Mouse (Mus musculus): ENCODE measurements at regions not wholly inside any gene's neighbourhood (a gene's known extent, or its start where the extent isn't known, plus 50 kb on each side); places are given as distances from the start of the nearest gene placed in this dataset.

DNA sequence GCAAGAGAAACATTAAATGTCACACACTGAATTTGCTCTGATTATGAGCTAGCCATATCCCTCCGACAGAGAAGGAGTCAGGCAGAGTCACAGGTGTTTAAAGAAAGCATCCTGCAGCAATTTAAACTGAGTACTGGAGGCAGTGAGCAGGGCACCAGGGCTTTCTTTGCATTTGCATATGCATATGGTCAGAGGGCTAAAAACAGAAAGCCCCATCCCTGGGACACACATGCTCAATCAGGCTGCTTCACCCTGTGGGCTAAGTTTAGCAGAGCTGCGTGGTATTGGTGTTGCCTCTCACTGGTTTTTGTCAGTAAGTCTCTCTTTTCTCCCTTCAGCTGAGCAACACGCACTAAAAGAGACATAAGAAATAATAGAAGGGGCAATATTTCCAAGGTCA lies 289.9 kb upstream of the Rps6ka3 start:
- in situ Hi-C loops (cut with MboI, MseI), result loop anchor here (10.0 kb wide), 1 partner anchor 965 kb away; no protein-coding TSS in a partner anchor

DNA sequence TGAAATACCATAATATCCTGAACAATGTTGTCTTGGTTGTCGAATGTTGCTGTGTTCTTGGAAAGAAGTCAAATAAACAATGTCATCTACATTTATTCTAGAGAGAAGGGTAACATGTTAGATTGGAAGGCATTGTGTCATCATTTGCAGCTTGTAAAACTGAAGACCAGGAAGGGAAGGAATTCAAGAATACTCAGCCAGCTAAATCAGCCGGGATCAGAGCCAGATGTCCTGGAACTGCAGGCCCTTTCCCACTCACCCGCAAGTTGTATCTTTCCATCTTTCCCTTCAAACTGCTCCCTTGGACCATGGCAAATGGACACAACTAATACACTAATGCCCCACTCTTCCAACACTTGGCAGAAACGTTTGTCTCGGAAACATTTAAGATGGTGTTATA lies 288.7 kb upstream of the Rps6ka3 start:
- in situ Hi-C loops (cut with MboI, MseI), result loop anchor here (10.0 kb wide), 1 partner anchor 967 kb away; no protein-coding TSS in a partner anchor

DNA sequence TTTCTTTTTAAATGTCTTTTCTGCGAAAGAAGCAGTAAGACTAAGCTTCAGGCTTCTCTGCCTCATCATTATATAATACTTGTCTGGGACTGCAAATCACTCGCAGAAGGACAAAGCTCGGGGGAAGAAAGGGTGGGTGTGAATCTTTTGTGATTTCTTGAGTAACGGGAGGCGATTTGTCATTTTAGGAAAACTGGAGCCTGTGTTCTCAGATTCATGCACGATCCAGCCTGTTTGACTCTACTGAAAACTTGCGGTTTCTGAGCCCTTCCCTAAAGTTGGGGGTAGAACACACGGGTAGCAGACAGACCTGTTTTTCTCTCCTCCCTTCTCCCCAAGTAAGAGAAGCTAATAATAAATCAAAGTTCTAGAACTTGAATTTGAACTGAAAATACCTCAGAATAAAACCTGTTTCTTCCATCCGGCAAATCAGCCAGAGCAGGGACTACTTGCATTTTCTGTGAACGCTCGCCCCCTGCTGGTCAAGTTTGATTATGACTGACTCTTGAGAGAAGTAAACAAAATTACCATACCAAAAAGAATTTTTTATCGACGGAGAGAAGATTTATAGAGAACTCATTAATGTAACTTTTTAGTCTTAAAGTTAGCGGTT lies 288.2 kb upstream of the Rps6ka3 start:
- in situ Hi-C loops (cut with MboI, MseI), result loop anchor here (10.0 kb wide), 1 partner anchor 967 kb away; no protein-coding TSS in a partner anchor

DNA sequence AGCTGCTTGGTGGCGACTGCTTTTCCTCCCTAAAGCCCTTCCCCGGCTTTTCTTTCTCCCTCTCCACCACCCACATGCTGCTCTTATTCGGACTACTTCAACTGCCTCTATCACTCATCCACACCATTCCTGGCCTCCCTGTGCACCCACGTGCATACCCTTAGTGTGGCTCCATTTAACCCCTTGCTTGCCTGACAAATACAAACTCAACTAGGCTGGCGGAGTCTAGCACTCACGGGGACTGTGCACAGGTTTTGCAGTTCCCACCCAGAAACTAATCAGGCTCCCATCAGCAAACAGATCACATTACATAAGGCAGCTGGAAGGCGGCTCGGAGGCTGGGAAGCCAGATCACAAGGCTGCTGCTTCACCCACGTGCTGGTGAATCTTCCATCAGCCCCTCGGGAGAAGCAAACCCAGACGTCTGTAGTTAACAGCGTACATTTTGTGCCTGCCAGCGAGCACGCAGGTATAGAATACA lies 287.0 kb upstream of the Rps6ka3 start:
- in situ Hi-C loops (cut with MboI, MseI), result loop anchor here (10.0 kb wide), 1 partner anchor 968 kb away; no protein-coding TSS in a partner anchor

DNA sequence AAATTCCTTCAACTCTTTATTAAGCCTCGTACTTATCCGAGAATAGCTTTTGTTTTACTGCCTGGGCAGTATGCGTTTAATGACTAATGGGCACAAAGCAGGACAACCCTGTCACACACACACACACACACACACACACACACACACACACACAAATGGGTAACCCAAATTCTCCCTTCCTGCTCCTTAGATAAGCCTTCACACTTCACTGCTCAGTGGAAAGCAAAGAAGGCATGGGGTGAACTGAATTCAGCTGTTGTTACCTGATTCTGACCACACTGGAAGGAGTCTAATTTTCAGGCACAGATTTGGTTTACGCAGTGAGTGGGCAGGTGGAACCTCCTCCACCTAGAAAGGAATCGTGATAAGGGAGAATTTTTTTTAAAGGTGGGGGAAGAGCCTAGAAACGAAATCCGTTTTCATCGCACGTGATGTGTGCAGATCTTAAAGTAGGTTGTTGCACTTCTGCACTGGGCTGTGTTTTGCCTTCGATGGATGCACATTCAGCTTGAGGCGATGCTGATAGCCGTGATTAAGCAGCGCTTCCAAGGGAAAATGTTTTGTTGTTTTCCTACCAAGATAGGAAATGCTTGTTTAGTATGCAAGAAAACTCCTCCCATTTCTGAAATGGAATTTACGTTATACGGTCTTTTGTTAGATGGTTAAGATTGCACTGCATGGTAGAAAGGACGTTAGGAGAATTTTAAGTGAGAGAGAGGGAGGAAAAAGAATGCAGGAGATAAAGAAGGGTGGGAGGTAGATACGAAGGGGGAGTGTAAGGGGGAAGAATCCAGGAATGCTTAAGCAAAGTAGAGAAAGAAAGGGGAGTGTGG lies 286.2 kb upstream of the Rps6ka3 start:
- in situ Hi-C loops (cut with MboI, MseI), result loop anchor here (10.0 kb wide), 1 partner anchor 969 kb away; no protein-coding TSS in a partner anchor

DNA sequence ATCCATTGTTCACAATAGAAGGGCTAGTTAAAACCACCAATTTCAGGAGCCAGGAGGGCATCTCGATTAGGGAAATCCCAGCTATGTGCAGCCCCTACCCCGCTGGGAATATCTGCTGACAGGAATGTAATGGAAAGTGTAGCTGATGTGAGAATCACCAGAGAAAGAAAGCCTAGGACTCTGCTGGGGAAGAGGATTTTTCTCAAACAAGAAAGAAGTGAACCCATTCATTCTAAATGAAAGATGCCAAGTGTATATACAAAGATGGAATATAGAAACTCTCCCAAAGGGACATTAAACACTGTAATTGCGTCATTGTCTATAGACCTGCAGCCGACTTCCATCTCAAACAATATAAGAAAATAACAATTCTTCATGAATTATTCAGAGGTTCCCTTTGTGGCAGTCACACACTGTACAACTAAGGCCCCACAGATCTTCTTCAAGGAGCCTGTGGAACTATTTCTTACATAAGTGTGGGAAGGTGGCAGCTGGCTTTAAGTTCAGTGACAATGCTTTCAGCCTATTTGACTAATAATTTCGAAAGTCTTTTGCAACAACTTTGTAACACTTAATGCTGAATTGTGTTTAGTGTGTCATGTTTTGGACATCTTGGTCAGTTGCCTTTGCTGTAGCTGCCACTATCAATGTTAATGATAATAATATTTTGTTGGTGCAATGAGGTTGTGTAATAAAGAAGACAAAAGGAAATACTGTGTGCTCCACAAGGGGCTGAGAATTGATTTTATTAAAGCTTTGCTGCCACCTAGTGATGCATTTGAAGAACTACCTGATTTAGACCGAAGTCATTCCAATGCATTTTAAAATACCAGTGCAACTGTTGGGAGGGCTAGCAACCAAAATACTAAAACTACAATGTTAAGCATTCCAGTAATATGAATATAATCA lies 285.4 kb upstream of the Rps6ka3 start:
- in situ Hi-C loops (cut with MboI, MseI), result loop anchor here (10.0 kb wide), 1 partner anchor 970 kb away; no protein-coding TSS in a partner anchor

DNA sequence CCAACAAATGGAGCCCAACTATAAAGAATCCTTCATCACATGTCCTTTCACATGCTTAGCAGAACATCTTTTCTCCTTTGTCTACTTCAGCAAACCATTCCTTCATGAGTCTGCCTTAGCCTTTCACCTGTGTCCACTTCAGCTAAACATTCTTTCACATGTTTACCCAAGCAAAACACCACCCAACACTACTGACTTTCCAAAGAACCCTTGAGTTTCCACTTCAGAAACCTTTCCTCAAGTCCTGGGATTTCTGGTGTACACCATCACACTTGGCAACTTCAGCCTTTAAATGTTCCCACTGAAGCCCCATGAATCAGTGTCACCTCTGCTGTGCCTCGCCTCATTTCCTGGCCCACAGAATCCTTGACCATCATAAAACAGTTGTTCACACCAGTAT lies 278.2 kb upstream of the Rps6ka3 start:
- in situ Hi-C loops (cut with MboI, MseI), result no loop called here

DNA sequence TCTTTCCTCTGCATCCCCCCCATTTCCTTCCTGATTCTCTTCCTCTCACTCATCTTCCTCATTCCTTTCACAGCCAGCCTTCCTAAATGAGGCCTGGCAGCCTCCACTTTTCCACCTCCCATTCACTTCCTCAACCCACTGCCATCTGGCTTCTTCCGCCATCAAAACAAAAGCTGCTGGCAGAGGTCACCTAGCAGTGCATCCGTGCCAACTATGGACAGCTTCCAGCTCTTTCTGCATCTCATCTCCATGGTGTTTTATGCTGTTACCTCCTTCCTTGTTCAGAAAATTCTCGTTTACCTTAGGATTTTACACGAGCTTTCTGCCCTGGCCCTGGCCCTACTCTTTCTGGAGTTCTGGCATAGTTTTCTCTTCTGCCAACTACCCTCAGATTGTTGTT lies 262.9 kb upstream of the Rps6ka3 start:
- in situ Hi-C loops (cut with MboI, MseI), result no loop called here

DNA sequence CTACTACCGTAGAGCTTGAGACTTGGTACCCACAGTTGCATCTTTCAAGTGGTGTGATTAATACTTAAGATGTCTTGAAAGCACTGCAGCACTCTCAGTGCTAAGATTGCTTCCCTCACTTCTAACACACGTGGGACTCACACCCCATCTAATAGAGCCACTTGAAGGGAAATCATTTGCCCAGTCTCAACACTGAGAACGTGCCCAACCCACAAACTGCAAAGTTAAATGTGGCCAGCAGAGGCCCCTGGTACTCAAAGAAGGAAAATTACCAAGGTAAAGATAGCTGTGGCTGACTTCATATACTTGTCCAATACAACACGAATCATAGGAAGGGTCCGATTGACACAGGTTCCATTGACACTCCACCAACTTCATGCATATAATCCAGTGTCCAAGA lies 238.4 kb upstream of the Rps6ka3 start:
- in situ Hi-C loops (cut with MboI, MseI), result no loop called here

DNA sequence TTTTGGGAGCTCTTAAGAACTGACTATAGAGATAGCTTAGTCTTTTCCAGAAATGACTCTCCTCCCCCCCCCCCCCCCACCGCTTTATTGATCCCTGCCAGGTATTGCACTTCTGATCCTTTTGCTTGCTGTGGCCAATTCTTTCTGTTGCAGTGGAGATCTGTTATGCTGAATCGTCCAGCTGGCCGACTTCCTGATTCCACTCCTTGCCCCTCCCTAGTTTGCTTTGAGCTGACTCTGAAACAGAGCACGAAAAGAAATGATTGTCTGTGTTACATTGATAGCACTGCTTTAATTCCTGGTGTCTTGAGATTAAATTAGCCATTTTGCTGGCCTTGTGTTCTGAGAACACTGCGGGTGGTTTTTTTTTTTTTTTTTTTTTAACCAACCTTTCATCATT lies 233.5 kb upstream of the Rps6ka3 start:
- in situ Hi-C loops (cut with MboI, MseI), result no loop called here

DNA sequence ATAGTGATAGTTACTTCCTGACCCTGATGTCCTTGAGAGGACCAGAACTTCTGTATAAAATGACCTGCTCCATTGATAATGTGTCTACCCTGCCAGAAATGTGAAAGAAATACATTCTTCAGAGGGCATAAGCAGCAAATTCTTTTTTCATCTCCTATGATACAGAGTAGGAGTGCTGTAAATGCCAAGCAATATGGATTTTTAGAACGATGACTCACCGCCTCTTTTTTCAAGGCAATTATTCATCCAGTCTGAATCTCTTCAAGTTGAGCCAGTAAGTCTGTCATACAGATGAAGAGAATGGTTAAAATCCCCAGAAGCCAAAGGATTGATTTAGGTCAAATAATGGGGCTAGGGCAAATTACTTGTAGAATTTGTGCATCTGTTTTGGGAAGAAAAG lies 225.4 kb upstream of the Rps6ka3 start:
- in situ Hi-C loops (cut with MboI, MseI), result no loop called here

DNA sequence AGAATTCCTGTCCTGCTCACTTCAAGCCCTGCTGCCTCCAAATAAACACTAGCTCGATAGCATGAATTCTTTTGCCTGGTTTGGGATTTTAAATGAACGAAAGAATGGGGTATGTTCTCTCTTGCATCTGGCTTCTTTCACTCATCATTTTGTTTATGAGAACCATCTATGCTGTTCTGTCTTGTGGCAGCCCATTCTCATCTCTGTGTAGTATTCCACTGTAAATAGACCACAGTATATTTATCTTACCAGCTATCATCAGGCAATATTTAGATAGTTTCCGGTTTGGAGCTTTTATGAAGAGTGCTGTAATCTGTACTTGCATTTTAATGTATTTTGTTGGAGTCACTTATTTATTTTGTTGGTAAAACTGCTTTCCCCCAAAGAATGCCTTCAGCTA lies 222.4 kb upstream of the Rps6ka3 start:
- in situ Hi-C loops (cut with MboI, MseI), result no loop called here

DNA sequence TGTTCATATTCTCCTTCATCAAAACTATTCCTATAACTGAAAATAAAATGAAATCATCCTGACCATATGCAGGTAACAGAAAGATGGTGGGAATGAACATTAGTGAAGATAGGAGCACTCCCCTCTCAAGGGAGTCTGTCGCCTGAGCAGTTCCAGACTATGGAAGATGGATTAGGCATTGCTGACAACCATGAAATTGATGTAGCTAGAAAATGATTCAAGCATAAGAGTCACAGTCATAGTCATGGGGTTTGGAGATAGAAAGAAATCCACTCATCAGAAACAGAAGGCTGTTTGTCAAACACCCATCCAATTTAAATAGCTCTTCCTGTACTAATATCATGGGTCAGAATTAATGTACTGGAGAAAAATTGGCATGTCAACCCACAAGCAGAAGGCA lies 191.2 kb upstream of the Rps6ka3 start:
- in situ Hi-C loops (cut with MboI, MseI), result no loop called here

DNA sequence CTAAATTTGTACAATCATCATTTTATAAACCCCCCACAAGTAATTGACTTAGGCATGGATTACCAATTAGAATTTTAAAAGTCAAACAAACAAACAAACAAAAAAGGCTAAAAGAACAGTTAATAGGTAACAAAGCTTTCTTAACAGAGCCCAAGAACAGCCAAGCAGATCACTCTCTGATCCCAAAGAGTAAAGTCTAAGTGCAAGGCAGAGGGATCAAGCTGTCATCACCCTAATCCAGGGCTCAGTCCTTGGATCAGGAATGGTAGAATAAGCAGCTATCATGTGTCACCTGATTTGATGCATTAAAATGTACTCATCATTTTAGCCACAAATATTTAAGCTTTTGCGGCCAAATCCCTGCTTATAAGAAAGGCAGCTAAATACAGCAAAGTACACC lies 183.8 kb upstream of the Rps6ka3 start:
- in situ Hi-C loops (cut with MboI, MseI), result no loop called here

DNA sequence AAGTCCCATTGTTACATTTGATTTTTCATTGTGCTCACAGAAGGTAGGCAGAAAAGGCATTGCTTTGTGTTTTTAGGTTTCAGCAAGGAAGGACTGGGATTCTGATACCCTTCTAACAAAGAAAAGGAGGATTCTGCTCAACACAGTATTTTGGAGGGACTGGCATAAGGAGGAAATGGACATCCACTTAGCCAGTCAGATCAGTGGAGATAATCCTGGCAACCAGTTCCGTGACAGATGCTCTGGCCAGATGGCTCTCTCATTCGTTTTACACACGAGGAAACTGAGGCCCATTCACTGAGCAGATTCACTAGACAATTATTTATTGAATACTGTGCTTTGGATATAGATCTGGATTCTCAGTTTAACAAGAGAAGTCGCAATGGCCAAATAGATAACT lies 178.2 kb upstream of the Rps6ka3 start:
- in situ Hi-C loops (cut with MboI, MseI), result no loop called here

DNA sequence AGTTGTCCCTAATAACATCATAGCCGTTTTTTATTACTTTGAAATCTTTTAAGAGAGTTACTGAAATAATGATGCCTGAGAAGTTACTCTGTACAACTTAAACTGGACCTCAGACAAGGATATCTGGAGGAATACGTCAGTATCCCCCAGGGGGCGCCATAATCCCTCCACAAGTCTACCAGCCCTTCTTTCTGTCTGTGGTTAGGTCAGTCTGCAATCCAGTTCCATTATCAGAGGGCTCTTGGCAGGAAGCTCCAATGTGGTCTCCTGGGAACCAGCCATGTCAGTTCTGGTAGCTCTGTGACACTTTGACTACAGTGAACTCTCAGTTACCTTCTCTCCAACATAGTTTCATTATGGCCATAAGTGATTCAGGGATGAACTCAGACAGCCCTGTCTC lies 166.7 kb upstream of the Rps6ka3 start:
- in situ Hi-C loops (cut with MboI, MseI), result loop anchor here (5.0 kb wide), 1 partner anchor 224 kb away; no protein-coding TSS in a partner anchor

DNA sequence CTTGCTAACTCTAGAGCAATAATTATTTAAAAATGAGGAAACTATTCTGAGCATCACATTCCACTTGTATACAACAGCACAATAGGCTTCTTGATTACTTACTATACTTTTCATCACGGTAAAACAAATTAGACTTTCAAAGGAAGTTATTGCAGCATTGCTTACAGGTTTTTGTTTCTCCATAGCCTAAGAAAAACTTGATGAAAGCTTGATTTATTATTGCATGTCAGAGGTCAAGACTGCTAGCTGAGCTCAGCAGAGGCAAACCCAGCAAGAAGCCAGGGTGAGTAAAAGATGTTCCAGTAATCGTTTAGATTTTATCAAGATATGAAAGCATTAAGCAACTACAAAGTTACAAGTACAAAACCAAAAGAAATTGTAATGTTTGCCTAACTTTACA lies 162.2 kb upstream of the Rps6ka3 start:
- in situ Hi-C loops (cut with MboI, MseI), result no loop called here

DNA sequence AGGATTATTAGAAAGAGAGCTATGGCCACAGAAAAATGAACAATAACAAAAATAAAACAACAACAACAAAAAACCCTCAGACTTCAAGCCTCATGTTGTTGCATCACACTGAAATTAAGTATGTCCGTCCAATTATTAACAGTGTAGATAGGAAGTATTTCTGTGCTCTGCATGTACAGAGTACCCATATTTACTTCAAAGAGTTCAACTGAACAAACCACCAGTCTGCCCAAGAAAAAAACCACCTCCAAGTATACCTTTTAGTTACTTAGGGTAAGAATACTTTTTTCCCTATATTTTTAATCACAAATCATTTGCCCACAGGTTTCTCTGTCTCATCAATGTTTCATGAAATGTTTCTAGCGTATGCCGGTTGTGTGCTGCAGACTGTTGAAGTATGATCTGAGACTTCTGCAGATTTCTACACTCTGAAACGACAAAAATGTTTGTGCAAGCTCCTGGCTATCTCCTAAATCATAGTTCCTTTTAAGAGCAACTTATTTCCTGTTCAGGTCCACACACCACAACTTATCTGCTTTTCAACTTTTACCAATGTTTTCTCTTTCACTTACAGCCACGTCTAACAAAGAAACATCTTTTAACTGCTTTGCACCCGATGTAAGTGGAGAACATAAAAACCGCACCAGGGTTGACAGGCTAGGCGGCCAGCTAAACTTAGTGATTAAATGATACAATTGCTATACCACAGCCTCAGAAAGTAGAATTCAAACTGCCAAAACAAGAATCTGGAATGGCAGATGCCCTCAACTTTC lies 154.2 kb upstream of the Rps6ka3 start:
- in situ Hi-C loops (cut with MboI, MseI), result no loop called here

DNA sequence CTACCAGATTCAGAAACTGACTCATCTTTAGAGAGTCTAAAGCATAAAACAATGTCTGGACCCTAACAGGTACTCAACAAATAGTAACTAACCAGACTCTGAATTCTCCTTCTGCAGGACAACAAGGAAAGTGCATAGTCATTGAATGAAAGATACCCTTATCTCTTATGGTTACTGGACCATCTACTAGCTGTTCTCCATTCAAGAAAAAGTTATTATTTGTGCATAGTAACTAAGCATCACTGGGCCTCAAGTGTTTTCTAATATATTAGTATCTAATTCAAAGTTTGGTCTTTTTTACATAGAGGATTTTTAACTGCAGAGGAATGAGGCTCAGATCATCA lies 153.7 kb upstream of the Rps6ka3 start:
- in situ Hi-C loops (cut with MboI, MseI), result no loop called here

DNA sequence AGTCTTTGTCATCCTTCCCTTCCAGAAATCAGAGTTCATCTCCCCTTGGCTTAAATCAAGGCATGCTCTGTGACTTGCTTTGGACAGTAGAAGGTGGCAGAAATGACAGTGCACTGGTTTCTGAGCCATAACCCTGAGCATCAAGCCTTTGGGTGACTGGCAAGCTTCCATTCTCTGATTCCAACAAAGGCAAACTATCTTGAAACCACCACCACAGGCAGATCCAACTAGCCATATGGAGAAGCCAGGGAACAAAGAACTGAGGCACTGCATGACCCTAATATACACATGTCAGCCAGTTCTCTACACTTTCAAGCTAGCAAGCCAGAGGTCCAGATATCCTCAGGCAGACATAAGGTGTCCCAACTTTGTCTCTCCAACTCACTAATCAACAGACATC lies 151.2 kb upstream of the Rps6ka3 start:
- in situ Hi-C loops (cut with MboI, MseI), result no loop called here

DNA sequence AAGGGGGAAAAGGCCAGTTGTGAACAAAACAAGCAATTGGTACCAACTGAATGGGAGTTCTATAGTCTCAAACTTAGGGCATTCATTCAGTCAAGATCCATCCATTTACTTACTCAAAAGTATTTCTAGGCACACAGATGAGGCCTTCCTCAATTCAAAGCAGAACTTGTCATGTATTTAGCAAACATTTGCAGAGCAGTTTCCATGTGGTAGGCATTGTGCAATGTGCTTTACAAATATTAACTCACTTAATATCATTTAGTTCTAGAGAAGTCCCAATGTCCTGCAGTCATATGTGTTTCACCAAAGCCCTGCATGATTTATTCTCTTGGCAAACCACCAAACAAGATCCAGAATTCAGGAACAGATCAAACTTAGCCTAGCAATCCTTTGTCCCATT lies 148.8 kb upstream of the Rps6ka3 start:
- in situ Hi-C loops (cut with MboI, MseI), result no loop called here
